Mouse (Mus musculus) left cerebral cortex, adult 2 months (tissue): ENCODE results near the gene Slx4. TPM values are rescaled to one million over a fixed set of nuclear protein-coding genes. Genes with fewer than 3 reads are reported as not detected.
"Not testable (repeated sequence)": the region's sequence is repeated elsewhere in the genome, so short reads cannot be mapped to it uniquely, and the experiment has no call there.

Experiments
- DNase-seq, 2 experiments: peaks; one replicate each; pipeline ENCODE4 v3.0.0; 2021 to 2022; ENCODE audit warnings: low spot score in 2 of 2, mixed read lengths in 1 of 2; ENCODE audit errors: extremely low spot score in 1 of 2
- H3K27ac ChIP-seq: fragments of 200-600 bp; 2 replicates; pipeline ENCODE4 v1.8.1; 2022
- H3K4me3 ChIP-seq: fragments of 200-600 bp; 2 replicates; pipeline ENCODE4 v1.8.1; 2022
- CTCF ChIP-seq: fragments of 200-600 bp; IDR thresholded peaks from 2 replicates; pipeline ENCODE4 v1.8.1; 2022; ENCODE audit warnings: antibody characterized with exemption, mild to moderate bottlenecking, moderate library complexity
- intact Hi-C: fragments of 180-260 bp; cut with DNase I; formaldehyde crosslinking; loops from one replicate; pipeline ENCODE4 v1.15.1; 2025
- total RNA-seq, 2 experiments: library from RNA; stranded (reverse); gene quantifications; 2 replicates each; pipeline ENCODE4 v1.2.3; 2021

Slx4 gene
- total RNA-seq, 2 experiments from 2014 or later = 50.4 to 54.7 TPM

GRCm38 (mm10) chr16:3983146-3983700 is 20.3 kb downstream of the Slx4 start:
- intact Hi-C loops = no loop called here

GRCm38 (mm10) chr16:3982173-3982572 is 21.4 kb downstream of the Slx4 start:
- no peak for DNase-seq
- H3K4me3 ChIP-seq = no peak overlapping the region
- intact Hi-C loops = no loop called here
- no peak overlapping the region for H3K27ac ChIP-seq
- TF ChIP-seq CTCF = no peak

More at GRCm38 (mm10) chr16:3983146-3983700, 20.3 kb downstream of the Slx4 start:
- no peak for DNase-seq
- TF ChIP-seq CTCF = no peak
- H3K4me3 ChIP-seq = no peak overlapping the region
- H3K27ac ChIP-seq = no peak overlapping the region

GRCm38 (mm10) chr16:3976712-3977111 is 26.9 kb downstream of the Slx4 start:
- Histone ChIP-seq H3K4me3 (no peak overlapping the region), H3K27ac (no peak overlapping the region)
- intact Hi-C loops = no loop called here
- DNase-seq = no peak
- TF ChIP-seq CTCF = no peak

GRCm38 (mm10) chr16:3976251-3976671 is 27.3 kb downstream of the Slx4 start, which contains the start of gene Nlrc3:
Gene Nlrc3, minus strand, starts transcription at chr16:3976632.
- no peak for DNase-seq
- intact Hi-C loops = no loop called here

GRCm38 (mm10) chr16:3975658-3976057 is 27.9 kb downstream of the Slx4 start:
- Histone ChIP-seq H3K27ac (no peak overlapping the region), H3K4me3 (no peak overlapping the region)
- TF ChIP-seq CTCF = no peak
- no peak for DNase-seq
- intact Hi-C loops = no loop called here

More at GRCm38 (mm10) chr16:3976251-3976671, 27.3 kb downstream of the Slx4 start, which contains the start of gene Nlrc3:
- TF ChIP-seq CTCF = no peak
- Histone ChIP-seq H3K4me3 (no peak within 1 kb of the TSS), H3K27ac (no peak within 1 kb of the TSS)

GRCm38 (mm10) chr16:3974456-3974855 is 29.1 kb downstream of the Slx4 start:
- intact Hi-C loops, DNase-seq, H3K27ac ChIP-seq, H3K4me3 ChIP-seq: not testable (repeated sequence)

GRCm38 (mm10) chr16:3965534-3965933 is 38.0 kb downstream of the Slx4 start:
- DNase-seq = no peak
- Histone ChIP-seq H3K4me3 (no peak overlapping the region), H3K27ac (no peak overlapping the region)
- no peak for TF ChIP-seq CTCF
- intact Hi-C loops = no loop called here

- no peak for DNase-seq
- Histone ChIP-seq H3K4me3 (no peak overlapping the region), H3K27ac (no peak overlapping the region)
- intact Hi-C loops = no loop called here
- no peak for TF ChIP-seq CTCF
Observed at GRCm38 (mm10) chr16:3964990-3965389, 38.6 kb downstream of the Slx4 start.

- TF ChIP-seq CTCF = no peak
- Histone ChIP-seq H3K27ac (no peak overlapping the region), H3K4me3 (no peak overlapping the region)
- intact Hi-C loops = no loop called here
- DNase-seq = no peak
Observed at GRCm38 (mm10) chr16:3959261-3959660, 44.3 kb downstream of the Slx4 start.

GRCm38 (mm10) chr16:3956369-3956768 is 47.2 kb downstream of the Slx4 start:
- H3K27ac ChIP-seq = no peak overlapping the region
- intact Hi-C loops = no loop called here

GRCm38 (mm10) chr16:3951141-3951540 is 52.4 kb downstream of the Slx4 start:
- no peak for DNase-seq
- Histone ChIP-seq H3K4me3 (no peak overlapping the region), H3K27ac (no peak overlapping the region)
- no peak for TF ChIP-seq CTCF
- intact Hi-C loops = no loop called here

More at GRCm38 (mm10) chr16:3956369-3956768, 47.2 kb downstream of the Slx4 start:
- TF ChIP-seq CTCF = no peak
- DNase-seq = no peak
- H3K4me3 ChIP-seq = no peak overlapping the region

GRCm38 (mm10) chr16:3934701-3935100 is 68.9 kb downstream of the Slx4 start:
- H3K27ac ChIP-seq = no peak overlapping the region
- intact Hi-C loops = no loop called here
- no peak for TF ChIP-seq CTCF
- no peak for DNase-seq
- no peak overlapping the region for H3K4me3 ChIP-seq

GRCm38 (mm10) chr16:3934091-3934490 is 69.5 kb downstream of the Slx4 start:
- Histone ChIP-seq H3K27ac (no peak overlapping the region), H3K4me3 (no peak overlapping the region)
- intact Hi-C loops = no loop called here
- no peak for DNase-seq
- TF ChIP-seq CTCF = no peak
